Mouse (Mus musculus) NIH3T3 (cell line): ENCODE measurements around the gene Plekha4.
"Not testable (repeated sequence)": the region's sequence is repeated elsewhere in the genome, so short reads cannot be mapped to it uniquely, and the experiment has no call there.

Experiments
- DNase-seq: peaks from one replicate; pipeline ENCODE4 v3.0.0-alpha.2; 2012; ENCODE audit warnings: low read depth

Gene Plekha4

DNA sequence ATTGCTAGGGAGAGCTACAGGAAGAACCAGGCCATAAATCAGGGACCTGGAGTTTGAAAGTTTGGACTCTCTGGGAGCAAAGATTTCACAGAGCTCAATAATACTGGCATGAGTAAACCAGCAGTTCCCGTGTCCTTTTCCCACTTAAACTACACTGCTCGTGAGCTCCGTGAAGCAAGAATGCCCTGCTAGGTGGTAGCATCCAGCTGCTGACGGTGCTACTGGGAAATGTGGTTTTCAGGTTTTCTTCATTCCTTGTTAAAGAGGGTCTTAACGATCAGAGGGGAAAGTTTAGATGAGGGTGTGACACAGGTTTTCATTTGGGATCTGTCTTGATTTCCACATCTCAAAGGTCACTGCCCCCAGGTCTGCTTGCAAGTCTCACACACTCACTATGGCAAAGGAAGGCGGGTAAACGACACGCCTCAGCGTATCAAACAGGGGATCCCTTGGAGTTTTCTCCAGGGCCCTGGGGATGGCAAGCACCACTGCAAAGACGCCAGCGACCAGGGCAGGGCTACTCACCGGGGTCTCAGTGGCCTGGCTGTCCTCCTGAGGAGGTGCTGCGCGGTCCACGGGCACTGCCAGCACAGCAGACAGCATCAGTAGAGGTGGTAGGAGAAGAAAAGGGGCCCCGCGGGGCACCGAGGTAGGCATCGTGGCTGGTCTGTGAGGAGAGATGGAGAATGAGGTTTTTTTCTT, 16.8 kb upstream of the Plekha4 start:
- DNase-seq: no peak

DNA sequence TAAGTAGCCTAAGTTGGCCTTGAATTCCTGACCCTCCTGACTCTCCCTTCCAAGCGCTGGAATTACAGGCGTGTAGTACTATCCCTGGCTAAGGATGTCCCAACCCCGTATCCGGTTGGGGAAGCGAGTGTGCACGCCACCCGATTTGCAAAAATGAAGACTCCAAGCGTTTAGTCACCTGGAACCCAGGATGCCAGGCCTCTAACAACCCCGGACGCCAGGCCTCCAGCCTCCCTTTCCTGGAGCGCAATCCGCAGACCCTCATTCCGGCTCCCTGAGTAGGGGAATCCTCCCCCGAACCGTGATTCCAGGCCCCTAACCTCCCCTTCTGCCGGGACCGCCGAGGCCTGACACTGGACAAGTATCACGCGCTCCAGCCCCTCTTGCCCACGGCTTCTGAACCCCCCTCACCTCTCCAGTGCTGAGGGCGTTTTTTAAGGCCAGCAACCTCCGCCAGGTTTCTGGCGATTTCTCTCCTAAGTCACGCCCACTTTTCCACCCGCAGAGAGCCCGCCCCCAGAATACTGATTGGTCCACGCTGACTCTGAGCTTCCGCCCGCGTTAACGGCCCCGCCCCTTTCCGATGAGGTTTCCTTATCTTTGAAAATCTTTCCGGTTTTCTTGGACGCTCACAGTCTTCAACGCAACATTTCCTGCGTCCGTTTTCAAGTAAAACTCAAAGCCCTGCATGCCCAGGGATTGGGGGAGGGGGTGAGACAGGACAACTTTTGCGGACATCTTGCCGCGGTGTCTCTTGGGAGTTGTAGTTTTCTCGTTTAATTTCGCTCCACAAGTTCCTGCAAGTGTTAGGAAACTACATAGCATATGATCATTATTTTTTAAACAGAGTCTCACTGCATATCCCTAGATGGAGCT, 16.0 kb upstream of the Plekha4 start, which contains the start of gene Nucb1:
Gene Nucb1 (minus strand): TSS at position 495 of the 876 bp plus-strand sequence.
- peak; percentile 95 for DNase-seq

GRCm38 (mm10) chr7:45514411-45514810, 11.7 kb upstream of the Plekha4 start:
- DNase-seq: no peak

- no peak for DNase-seq
These were observed 10.7 kb upstream of the Plekha4 start for GRCm38 (mm10) chr7:45515436-45515835.

DNA sequence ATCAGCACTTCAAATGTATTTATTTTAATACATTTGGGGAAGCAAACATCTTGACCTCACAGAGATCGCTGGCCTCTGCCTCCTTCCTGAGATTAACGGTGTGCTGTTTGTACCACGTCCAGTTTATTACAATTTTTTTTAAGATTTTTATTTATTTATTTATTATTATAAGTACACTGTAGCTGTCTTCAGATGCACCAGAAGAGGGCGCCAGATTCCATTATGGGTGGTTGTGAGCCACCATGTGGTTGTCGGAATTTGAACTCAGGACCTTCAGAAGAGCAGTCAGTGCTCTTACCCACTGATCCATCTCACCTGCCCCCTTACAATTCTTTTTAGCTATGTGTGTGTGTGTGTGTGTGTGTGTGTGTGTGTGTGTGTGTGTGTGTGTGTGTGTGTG, 9.3 kb upstream of the Plekha4 start:
- DNase-seq: not testable (repeated sequence)

GRCm38 (mm10) chr7:45518618-45519017, 7.5 kb upstream of the Plekha4 start:
- no peak for DNase-seq

GRCm38 (mm10) chr7:45519345-45520120, 6.6 kb upstream of the Plekha4 start:
- DNase-seq: peak; percentile 37

- no peak for DNase-seq
These were observed 5.5 kb upstream of the Plekha4 start for GRCm38 (mm10) chr7:45520605-45521004.

GRCm38 (mm10) chr7:45521728-45522184, 4.4 kb upstream of the Plekha4 start:
- peak; percentile 75 for DNase-seq

DNA sequence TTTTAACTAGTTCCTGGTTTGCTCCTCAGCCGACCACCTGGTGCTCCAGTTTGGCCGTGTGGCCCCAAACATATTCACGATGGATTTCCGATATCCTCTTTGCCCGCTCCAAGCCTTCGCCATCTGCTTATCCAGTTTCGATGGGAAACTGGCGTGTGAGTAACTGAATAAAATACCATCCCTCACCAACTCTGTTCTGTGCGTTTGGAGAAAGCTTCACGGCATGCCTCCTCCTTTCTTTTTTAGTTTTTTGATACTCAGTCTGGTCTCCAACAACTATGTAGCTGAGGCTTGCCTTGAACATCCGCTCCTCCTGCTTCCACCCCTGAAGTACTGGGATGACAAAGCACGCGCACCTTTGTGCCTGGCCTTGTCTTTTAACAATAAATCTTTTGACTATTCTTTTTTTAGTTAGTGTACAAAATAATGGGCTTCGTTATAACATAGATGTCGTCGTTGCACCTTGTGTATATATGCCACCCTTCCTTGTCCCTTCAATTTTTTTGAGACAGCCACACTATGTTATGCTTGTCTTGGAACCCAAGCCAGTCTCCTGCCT, 3.9 kb upstream of the Plekha4 start:
- DNase-seq: no peak

DNA sequence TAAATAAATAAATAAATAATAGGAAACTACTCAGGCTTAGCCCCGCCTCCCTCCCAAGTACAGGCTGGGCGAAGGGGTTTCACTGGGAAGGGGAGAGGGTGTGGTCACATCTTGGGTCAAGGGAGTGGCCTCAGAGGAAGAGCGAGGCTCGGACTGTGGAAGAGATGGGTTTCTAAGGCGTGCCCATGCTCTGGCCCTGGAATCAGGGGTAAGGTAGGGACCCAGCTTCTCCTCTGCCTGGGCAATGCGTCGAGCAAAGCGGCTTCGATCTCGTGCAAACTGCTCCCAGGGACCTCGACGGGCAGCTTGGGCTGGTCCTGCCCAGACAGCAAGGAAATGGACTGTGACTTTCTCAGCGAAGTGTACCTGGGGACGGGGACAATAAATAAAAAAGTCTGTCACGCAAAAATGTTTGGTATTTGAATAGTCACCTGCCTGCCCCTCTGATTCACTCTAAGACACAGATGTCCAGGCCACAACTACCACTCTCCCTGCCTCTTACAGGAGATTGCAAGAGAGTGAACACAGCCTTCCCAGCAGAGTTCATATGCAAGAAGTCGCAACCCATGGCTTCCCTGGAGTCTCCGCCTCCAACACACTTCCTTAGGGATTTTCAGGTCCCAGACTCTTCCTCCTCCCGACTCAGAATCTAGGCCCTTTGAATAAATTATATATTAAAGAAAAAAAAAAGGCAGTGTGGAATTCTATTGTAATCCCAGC, 3.0 kb upstream of the Plekha4 start:
- peak; percentile 38 for DNase-seq

GRCm38 (mm10) chr7:45523678-45524170, 2.4 kb upstream of the Plekha4 start:
- no peak for DNase-seq

GRCm38 (mm10) chr7:45524841-45525621, 1.1 kb upstream of the Plekha4 start:
- peak; percentile 68 for DNase-seq

DNA sequence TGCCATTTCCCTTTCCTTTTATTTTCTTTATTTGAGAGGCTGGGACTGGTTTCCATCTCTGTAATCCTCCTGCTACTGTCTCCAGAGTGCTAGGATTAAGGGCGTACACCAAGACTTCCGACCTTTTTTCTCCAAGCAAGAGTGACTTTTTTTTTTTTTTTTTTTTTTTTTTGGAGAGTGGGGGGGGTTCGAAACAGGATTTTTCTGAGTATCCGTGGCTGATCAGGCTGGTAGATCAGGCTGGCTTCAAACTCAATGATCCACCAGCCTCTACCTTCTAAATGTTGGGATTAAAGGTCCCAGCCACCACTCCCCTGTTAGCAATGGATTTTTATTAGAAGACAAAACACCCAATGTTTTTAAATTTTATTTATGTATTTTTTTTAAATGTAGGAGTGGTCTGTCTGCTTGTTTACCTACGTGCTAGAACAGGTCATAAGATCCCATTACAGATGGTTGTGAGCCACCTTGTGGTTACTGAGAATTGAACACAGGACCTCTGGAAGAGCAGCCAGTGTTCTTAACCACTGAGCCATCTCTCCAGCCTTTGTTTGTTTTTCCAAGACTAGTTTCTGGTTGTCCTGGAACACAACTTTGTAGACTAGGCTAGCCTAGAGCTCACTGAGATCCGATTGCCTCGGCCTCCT, 467 bp downstream of the Plekha4 start:
- peak; percentile 60 for DNase-seq

DNA sequence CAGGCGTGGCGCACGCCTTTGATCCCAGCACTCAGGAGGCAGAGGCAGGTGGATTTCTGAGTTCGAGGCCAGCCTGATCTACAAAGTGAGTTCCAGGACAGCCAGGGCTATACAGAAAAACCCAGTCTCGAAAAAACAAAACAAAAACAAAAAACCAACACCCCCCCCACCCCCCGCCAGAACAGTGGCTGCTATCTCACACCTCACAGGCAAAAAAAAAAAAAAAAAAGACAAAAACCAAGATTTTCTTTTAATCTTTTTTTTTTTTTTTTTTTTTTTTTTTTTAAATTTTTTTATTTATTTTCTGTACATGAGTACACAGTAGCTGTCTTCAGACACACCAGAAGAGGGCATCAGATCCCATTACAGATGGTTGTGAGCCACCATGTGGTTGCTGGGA, 1.0 kb downstream of the Plekha4 start:
- not testable (repeated sequence) for DNase-seq

- peak; percentile 63 for DNase-seq
These were observed 3.3 kb downstream of the Plekha4 start for GRCm38 (mm10) chr7:45529461-45529860.

GRCm38 (mm10) chr7:45530643-45531042, 4.5 kb downstream of the Plekha4 start:
- DNase-seq: peak; percentile 62

DNA sequence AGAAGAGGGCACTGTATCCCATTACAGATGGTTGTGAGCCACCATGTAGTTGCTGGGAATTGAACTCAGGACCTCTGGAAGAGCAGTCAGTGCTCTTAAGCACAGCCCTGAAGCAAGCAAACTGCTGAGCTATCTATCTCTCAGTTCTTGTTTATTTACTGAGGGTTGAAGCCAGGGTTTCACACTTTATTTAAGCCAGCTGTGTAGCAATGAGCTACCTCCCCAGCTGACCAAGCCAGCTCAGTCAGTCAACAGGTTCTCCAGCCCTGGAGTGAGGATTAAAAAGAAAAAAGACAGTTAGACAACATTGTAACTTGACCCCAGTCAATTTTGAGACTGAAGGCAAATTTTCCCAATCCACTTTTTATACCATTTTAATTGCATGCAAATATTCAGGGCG, 9.5 kb downstream of the Plekha4 start:
- DNase-seq: peak; percentile 64

- no peak for DNase-seq
These were observed 11.5 kb downstream of the Plekha4 start for GRCm38 (mm10) chr7:45537602-45538001.
